Mouse (Mus musculus): ENCODE results near the gene Angptl1. TPM values are rescaled to one million over a fixed set of nuclear protein-coding genes. Genes with fewer than 3 reads are reported as not detected.
A peak's percentile ranks its signal among the peaks of the same experiment; 100 is the strongest.

Angptl1 gene
- 1 to 10 TPM; 2.7 to 4.6 (median 3.0) TPM for total RNA-seq (2022)

DNA sequence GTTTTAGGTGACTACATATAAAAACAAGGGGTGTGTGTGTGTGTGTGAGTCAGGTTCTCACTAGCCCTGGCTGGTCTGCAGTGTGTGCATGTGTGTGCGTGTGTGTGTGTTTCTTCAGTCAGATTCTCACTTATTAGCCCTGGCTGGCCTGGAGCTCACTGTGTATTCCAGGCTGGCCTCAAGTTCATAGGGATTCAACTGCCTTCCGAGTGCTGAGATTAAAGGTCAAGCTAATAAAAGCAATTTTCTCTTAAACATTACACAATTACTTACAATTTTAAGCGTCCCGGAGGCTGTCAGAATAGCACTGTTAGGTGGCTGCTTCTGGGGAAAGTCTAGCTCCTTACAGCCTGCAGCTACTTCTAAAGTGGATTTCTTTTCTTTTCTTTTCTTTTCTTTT is at the start of gene Angptl1:
Gene Angptl1 (plus strand): TSS at position 386 of the 400 bp plus-strand sequence.
- DNase-seq (ENCODE audit: low spot score) = no peak

DNA sequence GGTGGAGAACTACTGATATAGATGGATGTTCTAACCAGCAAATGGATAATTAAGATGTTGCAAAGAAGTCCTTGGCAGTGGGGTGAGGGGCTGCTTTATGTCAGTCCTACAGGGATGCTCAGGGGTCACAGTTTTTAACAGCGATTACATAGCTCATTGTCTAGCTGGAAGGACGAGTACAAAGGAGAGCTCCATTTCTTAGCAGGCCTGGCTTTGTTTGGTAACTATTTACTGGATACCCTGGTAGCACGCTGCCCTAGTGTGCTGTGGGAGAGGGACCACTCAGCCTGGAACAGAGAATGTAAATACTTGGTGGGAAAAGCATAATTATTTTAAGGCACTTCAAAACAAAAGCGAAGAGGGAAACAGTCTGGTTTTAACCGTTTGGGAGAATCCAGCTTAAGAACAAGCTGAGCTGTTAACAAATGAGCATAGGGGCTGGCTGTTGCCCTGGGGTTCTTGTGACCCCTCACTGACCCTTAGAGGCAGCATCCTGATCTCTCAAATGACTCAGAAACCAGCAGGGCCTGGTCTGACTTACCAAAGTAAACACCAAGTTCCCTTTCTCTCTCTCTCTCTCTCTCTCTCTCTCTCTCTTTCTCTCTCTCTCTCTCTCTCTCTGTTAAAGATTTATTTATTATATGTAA is 48.4 kb upstream of the Angptl1 start:
- no peak for DNase-seq (ENCODE audit: low spot score)

DNA sequence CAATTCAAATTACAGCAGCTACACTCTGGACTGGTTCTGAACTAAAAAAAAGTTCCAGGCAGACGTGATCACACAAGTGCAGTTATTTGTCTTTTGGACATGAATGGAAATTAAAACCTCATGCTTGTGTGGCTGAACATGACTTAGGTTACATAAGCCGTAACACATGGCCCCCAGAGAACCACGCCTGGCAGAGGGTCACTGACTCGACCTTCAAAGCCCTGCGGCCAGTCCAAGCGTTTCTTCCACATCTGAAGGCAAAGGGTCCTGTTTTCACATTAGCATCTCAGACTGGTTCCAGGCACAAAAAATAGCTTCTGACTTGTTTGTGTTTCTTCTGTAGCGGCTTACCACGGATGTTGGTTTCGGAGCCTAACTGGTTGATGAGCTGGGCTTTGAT is 42.1 kb upstream of the Angptl1 start:
- no peak for DNase-seq (ENCODE audit: low spot score)

DNA sequence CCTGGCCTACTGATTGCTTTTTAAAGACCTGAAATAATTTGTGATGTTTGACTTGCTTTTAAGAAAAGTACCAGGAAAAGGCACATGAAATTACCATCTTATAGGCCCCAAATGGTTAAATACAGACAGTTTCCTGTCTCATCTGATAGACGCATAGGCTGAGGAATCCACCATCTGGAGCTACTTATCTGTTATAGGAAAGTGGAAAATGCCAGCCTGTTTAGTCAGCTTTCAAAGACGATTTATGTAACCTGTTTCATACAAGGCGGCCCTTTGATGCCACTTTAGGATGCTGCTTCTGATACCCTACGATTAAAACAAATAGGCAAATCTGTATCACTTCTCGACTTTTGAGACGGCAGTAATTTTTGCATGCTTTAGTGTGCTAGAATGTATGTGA is 37.1 kb upstream of the Angptl1 start:
- DNase-seq (ENCODE audit: low spot score) = no peak

DNA sequence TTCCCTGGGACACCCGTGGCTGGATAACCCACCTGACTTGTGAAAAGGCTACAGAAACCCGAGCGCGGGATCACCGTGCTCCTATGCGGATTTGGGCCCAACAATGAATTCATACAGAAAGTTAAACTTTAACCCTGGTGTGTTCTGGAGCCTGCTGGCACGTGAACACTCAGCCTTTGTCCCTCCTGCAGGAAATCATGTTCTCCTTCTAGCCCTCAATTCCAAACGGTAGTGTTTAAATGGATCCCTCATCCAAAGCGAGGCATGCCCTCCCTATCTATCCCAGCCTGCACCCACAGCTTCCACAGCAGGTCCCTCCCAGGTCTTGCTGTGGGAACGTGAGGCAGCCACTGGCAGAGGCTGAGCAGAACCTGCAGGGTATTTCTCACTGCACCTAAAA is 30.0 kb upstream of the Angptl1 start:
- DNase-seq (ENCODE audit: low spot score) = no peak

DNA sequence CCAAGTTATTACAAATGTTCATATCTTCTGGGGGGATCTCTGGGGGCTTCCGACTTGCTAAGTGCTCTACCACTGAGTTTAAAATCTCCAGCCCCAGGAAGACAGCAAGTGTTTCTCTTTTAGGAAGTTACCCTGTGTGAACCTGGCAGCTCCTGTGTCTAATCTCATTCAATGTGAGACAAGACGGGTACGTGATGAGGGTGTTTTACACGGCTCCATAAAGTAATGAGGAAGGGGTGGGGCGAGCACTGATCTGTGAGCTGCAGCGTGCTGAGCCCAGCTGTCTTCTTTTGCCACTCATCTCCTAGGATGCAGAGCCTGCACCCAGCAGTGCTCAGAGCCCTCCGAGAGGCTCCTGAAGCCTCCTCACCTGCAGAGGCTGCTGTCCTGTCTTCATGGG is 26.4 kb upstream of the Angptl1 start:
- no peak for DNase-seq (ENCODE audit: low spot score)

DNA sequence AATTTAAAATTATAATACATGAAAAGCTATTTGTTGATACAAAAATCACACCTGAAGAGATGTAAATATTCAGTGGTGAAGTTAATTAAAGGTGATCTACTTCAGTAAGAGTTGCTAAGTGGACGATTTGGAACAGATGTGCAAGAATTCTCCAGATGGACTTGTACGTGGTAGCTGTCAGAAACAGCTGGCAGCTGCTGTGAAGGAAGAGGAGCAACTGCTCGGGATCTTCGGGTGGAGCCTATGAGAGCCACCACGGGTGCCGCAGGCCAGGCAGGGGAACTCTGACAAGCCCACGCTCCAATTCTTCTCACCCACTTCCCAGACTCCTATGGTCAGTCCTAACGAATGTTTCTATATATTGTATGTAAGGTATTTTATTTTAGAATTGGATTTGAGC is 25.6 kb upstream of the Angptl1 start:
- no peak for DNase-seq (ENCODE audit: low spot score)

GRCm38 (mm10) chr1:156813485-156813884 is 24.9 kb upstream of the Angptl1 start:
- no peak for DNase-seq (ENCODE audit: low spot score)

DNA sequence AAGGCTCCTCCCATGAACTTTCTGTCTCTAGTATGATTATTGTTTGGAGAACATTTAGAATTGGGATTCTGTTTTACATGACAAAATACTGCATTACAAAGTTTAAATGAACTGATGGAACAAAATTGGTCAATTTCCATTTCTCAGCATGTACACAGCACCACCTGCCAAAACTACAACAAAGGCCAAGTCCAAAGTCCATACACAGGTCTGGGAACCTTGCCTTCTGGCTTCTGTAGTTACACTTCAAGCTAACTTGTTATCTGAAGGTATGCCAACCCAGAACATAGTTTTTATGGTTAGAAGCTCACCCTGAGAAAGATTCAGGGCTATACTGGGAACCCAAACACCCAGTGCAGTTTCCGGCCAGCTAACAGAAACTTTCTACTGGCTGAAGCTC is 19.1 kb upstream of the Angptl1 start:
- no peak for DNase-seq (ENCODE audit: low spot score)

GRCm38 (mm10) chr1:156838695-156839094 is 333 bp downstream of the Angptl1 start:
- peak; percentile 58 for DNase-seq (ENCODE audit: low spot score)

DNA sequence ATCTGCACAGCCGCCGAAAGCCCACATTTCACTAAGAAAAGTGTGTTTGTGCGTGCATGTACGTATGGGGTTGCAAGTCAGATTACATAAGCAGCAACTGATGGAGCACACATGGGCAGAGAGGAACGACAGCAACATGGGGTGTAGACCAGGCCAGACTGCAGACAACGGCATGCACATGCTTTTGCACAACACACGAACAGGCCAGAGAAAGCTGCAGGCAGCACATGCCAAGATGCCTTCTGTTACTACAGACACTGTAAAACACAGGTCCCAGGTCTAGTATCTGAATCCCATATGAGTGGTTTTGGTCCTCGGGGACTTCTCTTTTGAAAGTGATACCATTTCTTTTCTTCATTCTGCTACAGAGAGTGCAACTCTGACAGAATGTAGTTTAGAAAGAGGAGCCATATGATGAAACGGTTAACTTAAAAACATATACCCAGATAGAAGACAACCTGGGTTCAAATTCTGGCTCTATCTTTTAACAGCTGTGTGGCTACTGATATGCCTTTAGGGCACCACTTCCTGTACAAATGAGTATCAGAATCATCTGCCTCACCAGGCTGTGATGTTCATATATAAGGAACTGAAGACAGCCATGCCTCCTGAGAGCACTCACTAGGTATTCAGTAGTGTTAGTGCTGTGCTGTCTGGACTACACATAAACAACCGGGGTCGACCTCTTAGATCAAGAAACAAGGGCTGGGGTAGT is 3.4 kb downstream of the Angptl1 start:
- DNase-seq (ENCODE audit: low spot score) = no peak

DNA sequence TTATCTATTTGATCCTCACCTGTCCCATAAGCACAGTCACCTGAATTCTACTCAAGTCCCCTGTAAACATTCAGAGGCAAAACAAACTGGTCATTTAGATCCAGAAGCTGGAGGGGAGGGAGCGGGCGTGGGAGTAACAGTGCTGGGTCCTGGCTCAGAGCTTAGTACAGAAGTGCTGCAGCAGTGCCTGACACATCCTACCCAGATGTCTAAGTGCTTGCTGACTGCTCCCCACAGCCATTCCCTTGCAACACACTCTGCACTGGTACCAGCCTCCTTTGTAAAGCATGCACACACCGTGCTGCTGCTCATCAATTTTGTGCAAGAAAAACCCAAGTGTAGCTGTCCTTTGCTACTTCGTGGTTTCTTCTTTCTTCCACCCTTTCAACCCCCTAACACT is 8.7 kb downstream of the Angptl1 start:
- no peak for DNase-seq (ENCODE audit: low spot score)

DNA sequence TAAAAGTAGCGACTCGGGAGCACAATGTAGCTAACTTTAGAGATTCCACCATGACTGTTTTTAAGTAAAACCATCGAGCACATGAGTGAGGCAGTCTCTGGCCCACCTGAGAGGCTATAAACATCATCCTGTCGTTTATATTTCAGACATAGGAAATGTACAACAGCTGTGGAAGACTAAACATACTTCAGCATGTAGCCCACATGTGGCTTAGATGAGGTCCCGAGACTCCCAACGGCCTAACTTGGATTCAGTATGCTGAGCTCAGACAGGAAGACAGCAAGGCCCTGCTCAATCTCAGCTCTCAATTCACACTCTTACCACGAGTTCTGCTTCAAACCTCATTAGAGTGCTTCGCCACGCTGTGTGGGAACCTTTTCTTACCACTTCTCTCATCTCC is 14.0 kb downstream of the Angptl1 start:
- no peak for DNase-seq (ENCODE audit: low spot score)

DNA sequence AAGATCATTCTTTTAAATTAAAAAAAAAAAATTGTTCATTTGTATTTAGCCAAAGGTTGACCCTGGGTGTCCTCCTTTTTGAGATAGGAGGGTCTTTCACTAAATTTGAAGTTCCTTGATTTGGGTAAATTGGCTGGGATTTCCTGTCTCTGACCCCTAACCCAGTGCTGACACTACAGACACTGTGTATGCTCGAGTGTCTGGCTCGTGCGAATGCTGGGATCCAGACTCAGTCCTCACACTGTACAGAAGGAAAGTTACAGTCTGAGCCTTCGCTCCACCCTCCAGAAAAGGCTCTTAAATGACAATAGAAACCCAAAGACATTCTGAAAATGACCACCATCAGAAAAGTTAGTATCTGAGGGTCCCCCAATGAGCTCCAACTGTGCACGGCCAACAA is 14.5 kb downstream of the Angptl1 start:
- DNase-seq (ENCODE audit: low spot score) = no peak

DNA sequence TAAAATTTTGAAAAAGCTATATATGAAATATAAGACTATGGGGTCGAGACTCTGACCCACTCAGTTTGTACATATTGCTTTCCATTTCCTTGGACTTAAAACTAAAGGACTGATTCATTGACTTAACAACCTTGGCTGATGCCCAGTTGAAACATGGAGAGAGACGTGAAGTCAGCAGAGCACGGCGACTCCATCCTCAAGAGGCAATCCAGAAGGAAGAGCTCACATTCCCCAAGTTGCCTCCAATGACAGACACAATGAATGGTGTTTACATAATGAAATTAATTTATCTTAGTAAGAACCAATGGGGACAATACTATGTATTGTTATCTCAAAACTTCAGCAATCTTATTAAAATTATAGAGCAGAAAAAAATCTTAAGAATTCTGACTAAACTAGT is 16.2 kb downstream of the Angptl1 start:
- no peak for DNase-seq (ENCODE audit: low spot score)

DNA sequence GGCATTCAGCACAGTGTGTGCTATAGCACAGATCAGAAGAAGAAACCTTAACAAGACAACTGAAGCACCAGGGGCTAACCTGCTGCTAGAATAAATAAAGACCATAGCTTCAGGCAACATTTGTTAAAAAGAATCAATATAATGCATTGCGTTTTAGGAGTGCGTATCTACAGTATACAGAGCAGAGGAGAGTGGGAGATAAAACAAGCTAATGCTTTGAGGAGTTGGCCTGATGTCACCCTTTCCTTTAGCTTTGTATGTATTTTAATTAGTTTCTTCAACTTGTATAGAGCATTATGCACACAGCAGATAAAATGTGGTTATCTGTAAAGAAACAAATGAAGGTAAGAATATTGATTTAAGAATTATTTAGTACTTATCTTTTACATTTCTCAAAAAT is 18.3 kb downstream of the Angptl1 start:
- DNase-seq (ENCODE audit: low spot score) = no peak

DNA sequence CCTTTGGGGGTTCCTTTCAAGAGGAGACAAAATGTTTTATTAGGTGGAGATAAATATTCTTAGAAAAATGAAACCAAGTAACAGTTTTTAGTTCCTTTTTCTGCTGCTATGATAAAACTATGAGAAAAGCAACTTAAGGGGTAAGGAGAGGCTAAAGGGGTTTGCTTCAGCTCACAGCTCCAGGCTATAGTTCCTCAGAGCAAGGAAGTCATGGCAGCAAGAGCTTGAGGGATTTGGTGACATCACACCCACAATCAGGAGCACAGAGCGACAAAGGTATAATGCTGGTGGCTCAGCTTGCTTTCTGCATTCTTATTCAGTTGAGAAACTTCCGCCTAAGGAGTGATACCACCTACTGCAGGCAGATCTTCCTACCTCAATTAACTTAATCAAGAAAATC is 20.8 kb downstream of the Angptl1 start:
- DNase-seq (ENCODE audit: low spot score) = no peak

- no peak for DNase-seq (ENCODE audit: low spot score)
Observed at GRCm38 (mm10) chr1:156859711-156860250, 21.4 kb downstream of the Angptl1 start.

DNA sequence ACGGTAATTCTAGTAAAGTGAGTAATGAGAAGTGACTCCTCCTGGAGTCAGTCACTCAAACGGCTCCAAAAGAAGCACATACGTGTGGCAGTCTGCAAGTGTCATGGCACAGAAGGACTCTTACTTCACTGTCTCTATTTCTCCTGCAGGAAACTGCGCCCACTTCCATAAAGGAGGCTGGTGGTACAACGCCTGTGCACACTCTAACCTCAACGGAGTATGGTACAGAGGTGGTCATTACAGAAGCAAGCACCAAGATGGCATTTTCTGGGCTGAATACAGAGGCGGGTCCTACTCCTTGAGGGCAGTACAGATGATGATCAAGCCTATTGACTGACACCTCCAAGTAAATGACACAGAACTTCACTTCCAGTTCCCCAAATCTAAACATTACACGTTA is 21.9 kb downstream of the Angptl1 start:
- no peak for DNase-seq (ENCODE audit: low spot score)

GRCm38 (mm10) chr1:156861475-156862043 is 23.2 kb downstream of the Angptl1 start:
- no peak for DNase-seq (ENCODE audit: low spot score)

DNA sequence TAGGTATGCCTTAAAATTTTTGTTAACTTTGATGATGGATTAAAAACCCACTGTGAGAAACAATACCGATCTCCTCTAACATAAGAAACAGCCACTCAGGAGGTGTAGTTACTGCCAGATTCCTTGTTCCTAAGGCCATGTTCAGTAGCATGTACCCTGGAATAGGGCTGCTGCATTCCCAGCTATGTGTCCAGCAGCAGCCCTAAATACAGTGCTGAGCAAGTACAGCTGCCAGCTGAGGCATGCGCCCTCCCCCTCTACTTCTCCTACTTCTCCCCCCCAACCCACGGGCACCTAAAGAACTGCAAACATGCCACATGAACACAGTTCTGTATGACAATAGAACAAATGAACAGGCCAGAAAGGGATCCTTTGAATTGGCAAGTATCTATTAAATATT is 25.4 kb downstream of the Angptl1 start:
- no peak for DNase-seq (ENCODE audit: low spot score)

GRCm38 (mm10) chr1:156864240-156864639 is 25.9 kb downstream of the Angptl1 start:
- no peak for DNase-seq (ENCODE audit: low spot score)

- no peak for DNase-seq (ENCODE audit: low spot score)
Observed at GRCm38 (mm10) chr1:156870028-156870427, 31.7 kb downstream of the Angptl1 start.

All from heart, adult 8-10 months (tissue).